Mouse (Mus musculus) limb, embryonic 11.5 days (tissue): ENCODE data around the gene Mrps31. TPM values are rescaled to one million over a fixed set of nuclear protein-coding genes. Genes with fewer than 3 reads are reported as not detected.

Experiments
- ATAC-seq: fragments of 200-750 bp; cut with Nextera tagmentation; 2 replicates; pipeline ENCODE4 v1.8.0; 2017; ENCODE audit warnings: low read depth; ENCODE audit not compliant: insufficient number of reproducible peaks, low FRiP score, low TSS enrichment
- DNase-seq: peaks from one replicate; pipeline ENCODE4 v3.0.0-alpha.2; 2015; ENCODE audit warnings: low spot score
- H3K27ac ChIP-seq: fragments of 300-500 bp; sonication (generic); replicated peaks from 2 replicates; pipeline ENCODE4 v1.5.1; 2014; ENCODE audit warnings: low read depth, mild to moderate bottlenecking, low read length
- H3K27me3 ChIP-seq: fragments of 300-500 bp; sonication (generic); 2 replicates; pipeline ENCODE4 v1.6.1; 2014; ENCODE audit warnings: mild to moderate bottlenecking, low read length, mixed read lengths; ENCODE audit not compliant: control insufficient read depth, insufficient read depth
- H3K36me3 ChIP-seq: fragments of 300-500 bp; sonication (generic); 2 replicates; pipeline ENCODE4 v1.6.1; 2014; ENCODE audit warnings: mild to moderate bottlenecking, low read length, moderate library complexity, mixed read lengths; ENCODE audit not compliant: control insufficient read depth, insufficient read depth
- H3K4me1 ChIP-seq: fragments of 300-500 bp; sonication (generic); 2 replicates; pipeline ENCODE4 v1.6.1; 2014; ENCODE audit warnings: low read length, mixed read lengths; ENCODE audit not compliant: control insufficient read depth, insufficient read depth
- H3K4me2 ChIP-seq: fragments of 300-500 bp; sonication (generic); 2 replicates; pipeline ENCODE4 v1.6.1; 2014; ENCODE audit warnings: low read depth, mild to moderate bottlenecking, moderate library complexity; ENCODE audit not compliant: severe bottlenecking
- H3K4me3 ChIP-seq: fragments of 300-500 bp; sonication (generic); 2 replicates; pipeline ENCODE4 v1.5.1; 2014; ENCODE audit warnings: low read depth, low read length
- H3K9ac ChIP-seq: fragments of 300-500 bp; sonication (generic); 2 replicates; pipeline ENCODE4 v1.6.1; 2014; ENCODE audit warnings: mild to moderate bottlenecking, low read length
- H3K9me3 ChIP-seq: fragments of 300-500 bp; sonication (generic); 2 replicates; pipeline ENCODE4 v1.6.1; 2016; ENCODE audit warnings: low read length; ENCODE audit not compliant: control insufficient read depth
- WGBS: fragments of 180-500 bp; shearing (Covaris S2); extraction: QIAGEN DNeasy Blood & Tissue Kit; methylation state at CpG from one replicate; pipeline ENCODE4 v1.1.7; 2014; 5-methylcytosine and 5-hydroxymethylcytosine counted together
- polyA plus RNA-seq: library from polyadenylated mRNA; unstranded; fragments of >200 nt; fragmentation: Nextera tagmentation; extraction: Ambion mirVana; gene quantifications from 2 replicates; pipeline ENCODE4 v1.2.1, GENCODE M21; 2014

Gene Mrps31
- polyA plus RNA-seq, 1 experiment from 2014 or later = 45.7 TPM

GRCm38 (mm10) chr8:22410688-22411281 lies 376 bp upstream of the Mrps31 start:
- H3K9me3 ChIP-seq = no peaks in the 10 kb centered on the region
- ATAC-seq = no peak; the same call in 1 of the 2 replicates
- peak overlapping the region; percentile 66 for H3K4me2 ChIP-seq
- peaks cover 4% of the 10 kb centered on the region; the same call in 1 of the 2 replicates for H3K4me1 ChIP-seq
- H3K27ac ChIP-seq = no peak overlapping the region
- DNase-seq = no peak
- peak overlapping the region; percentile 83 for H3K9ac ChIP-seq
- H3K27me3 ChIP-seq = no peaks in the 10 kb centered on the region
- WGBS = 17% methylated on average over 16 of the region's 16 CpGs
- 0 out of 2 replicates have a peak, but pooled peaks cover 1% of the 10 kb centered on the region for H3K36me3 ChIP-seq
- H3K4me3 ChIP-seq = peak overlapping the region; percentile 73

GRCm38 (mm10) chr8:22411971-22412370 lies 810 bp downstream of the Mrps31 start:
- Histone ChIP-seq H3K27me3 (no peaks in the 10 kb centered on the region), H3K9ac (peak overlapping the region; percentile 83), H3K4me3 (peak overlapping the region; percentile 73), H3K4me2 (peak overlapping the region; percentile 66), H3K9me3 (no peaks in the 10 kb centered on the region), H3K4me1 (peaks cover 4% of the 10 kb centered on the region; the same call in 1 of the 2 replicates), H3K36me3 (peaks cover 4% of the 10 kb centered on the region; the same call in 1 of the 2 replicates), H3K27ac (no peak overlapping the region)
- DNase-seq = no peak
- no peak for ATAC-seq
- 23% methylated on average over 8 of the region's 8 CpGs for WGBS

Other genes with a start within 250 kb of the Mrps31 start
- 7.9 and 8.1 TPM in 2 replicates for gene Nek3, start 244.9 kb upstream of the Mrps31 start, polyA plus RNA-seq
- gene Ckap2, start 225.5 kb upstream of the Mrps31 start, polyA plus RNA-seq = 55.0 and 58.3 TPM in 2 replicates
- gene Vps36, start 218.6 kb upstream of the Mrps31 start, polyA plus RNA-seq = 41.4 and 45.4 TPM in 2 replicates
- 8.8 and 9.2 TPM in 2 replicates for gene Thsd1, start 184.0 kb upstream of the Mrps31 start, polyA plus RNA-seq
- gene Tpte, start 127.9 kb upstream of the Mrps31 start, polyA plus RNA-seq = not detected in 2 replicates
- gene Slc25a15, start 12.8 kb upstream of the Mrps31 start, polyA plus RNA-seq = 14.6 and 16.7 TPM in 2 replicates